ENCODE assay signal across 9 mouse cellular contexts in genomic region chr6:134923670-134924069, GRCm38 (mm10). TPM values are rescaled to one million over a fixed set of nuclear protein-coding genes. Genes with fewer than 3 reads are reported as not detected.
DNase-seq lines count a peak whose midpoint lies in the region; ATAC-seq and TF ChIP-seq lines count a peak whose summit lies in the region.
"Had no signal": no experiment of that assay in that cellular context is flagged by ENCODE, and none has a peak within 500 bp of the region (broad histone marks: within the 10 kb centered on the region; RNA-seq: fewer than 3 reads in every experiment).

No protein-coding gene starts in this region.

- TF ChIP-seq CTCF in embryonic fibroblast, embryonic 13.5 days (IDR thresholded peaks at IDR 0.05; ENCODE audit: borderline replicate concordance, insufficient read depth, low read length), result no peak
- TF ChIP-seq CTCF in midbrain, postnatal 0 days (IDR thresholded peaks at IDR 0.05), result no peak

- no peak overlapping the region for H3K27ac ChIP-seq in kidney, embryonic 15.5 days
- H3K27ac ChIP-seq in embryonic fibroblast, embryonic 13.5 days (ENCODE audit: insufficient read depth, low read length), result peak overlapping the region; percentile 13; the same call in 1 of the 2 replicates
- no peak overlapping the region for H3K27ac ChIP-seq in hindbrain, embryonic 16.5 days (ENCODE audit: low read depth, low read length)
- H3K27ac ChIP-seq in midbrain, postnatal 0 days (ENCODE audit: low read depth, low read length), result no peak overlapping the region

- no peak for DNase-seq in kidney, postnatal 14 days
- no peak for DNase-seq in midbrain, postnatal 0 days (ENCODE audit: low spot score)
- no peak for DNase-seq in left cerebral cortex, adult 11 months (ENCODE audit: low spot score)
- DNase-seq in retina, postnatal 1 day, result no peak
- DNase-seq in natural killer cell, adult 2 months (ENCODE audit: low spot score in 2 of 2), result no peak

- no peak for ATAC-seq in kidney, embryonic 15.5 days (replicated peaks; ENCODE audit: low FRiP score)
- ATAC-seq in hindbrain, embryonic 16.5 days, result no peak
- no peak for ATAC-seq in midbrain, postnatal 0 days (ENCODE audit: low FRiP score)
- ATAC-seq: inflammation-experienced regulatory T-cells, adult 6 months had no signal

- H3K4me2 ChIP-seq in kidney, embryonic 15.5 days, result 0 out of 2 replicates have a peak overlapping the region, but pooled peaks have one; percentile 14
- peak overlapping the region; percentile 34 for H3K4me2 ChIP-seq in hindbrain, embryonic 16.5 days (ENCODE audit: low read length)
- H3K4me2 ChIP-seq in midbrain, postnatal 0 days (ENCODE audit: low read depth, low read length, poor library complexity, severe bottlenecking), result peak overlapping the region; percentile 22

- TF ChIP-seq POLR2A in embryonic fibroblast, embryonic 13.5 days (IDR thresholded peaks at IDR 0.05; ENCODE audit: low read depth, low read length), result no peak

- H3K4me1 ChIP-seq in kidney, embryonic 15.5 days, result peaks cover 53% of the 10 kb centered on the region
- H3K4me1 ChIP-seq in embryonic fibroblast, embryonic 13.5 days (ENCODE audit: control insufficient read depth, insufficient read depth, low read length), result no peaks in the 10 kb centered on the region
- peaks cover 25% of the 10 kb centered on the region for H3K4me1 ChIP-seq in hindbrain, embryonic 16.5 days (ENCODE audit: control insufficient read depth, insufficient read depth, low read depth, low read length)
- no peaks in the 10 kb centered on the region for H3K4me1 ChIP-seq in midbrain, postnatal 0 days (ENCODE audit: insufficient read depth, low read length)

- no peak overlapping the region for H3K9ac ChIP-seq in kidney, embryonic 15.5 days
- H3K9ac ChIP-seq in hindbrain, embryonic 16.5 days (ENCODE audit: low read depth, low read length), result no peak overlapping the region
- no peak overlapping the region for H3K9ac ChIP-seq in midbrain, postnatal 0 days (replicated peaks; ENCODE audit: low read length, poor library complexity, severe bottlenecking)

- no peaks in the 10 kb centered on the region for H3K9me3 ChIP-seq in kidney, embryonic 15.5 days (replicated peaks)
- no peaks in the 10 kb centered on the region for H3K9me3 ChIP-seq in hindbrain, embryonic 16.5 days (ENCODE audit: control insufficient read depth, low read length)
- H3K9me3 ChIP-seq in midbrain, postnatal 0 days (ENCODE audit: low read length), result no peaks in the 10 kb centered on the region

- peaks cover 6% of the 10 kb centered on the region; the same call in 1 of the 2 replicates for H3K36me3 ChIP-seq in kidney, embryonic 15.5 days
- H3K36me3 ChIP-seq in hindbrain, embryonic 16.5 days (ENCODE audit: control insufficient read depth, insufficient read depth, low read length), result no peaks in the 10 kb centered on the region
- H3K36me3 ChIP-seq in midbrain, postnatal 0 days (ENCODE audit: insufficient read depth, low read length), result no peaks in the 10 kb centered on the region

- no peaks in the 10 kb centered on the region for H3K27me3 ChIP-seq in kidney, embryonic 15.5 days
- no peaks in the 10 kb centered on the region for H3K27me3 ChIP-seq in hindbrain, embryonic 16.5 days (replicated peaks; ENCODE audit: control insufficient read depth, insufficient read depth, low read length)
- H3K27me3 ChIP-seq in midbrain, postnatal 0 days (ENCODE audit: insufficient read depth, low read length), result no peaks in the 10 kb centered on the region

- H3K4me3 ChIP-seq in kidney, embryonic 15.5 days (replicated peaks), result no peak overlapping the region
- H3K4me3 ChIP-seq in embryonic fibroblast, embryonic 13.5 days (ENCODE audit: insufficient read depth, low read length), result peak overlapping the region; percentile 20
- no peak overlapping the region; the same call in 1 of the 2 replicates for H3K4me3 ChIP-seq in hindbrain, embryonic 16.5 days (ENCODE audit: low read length)
- H3K4me3 ChIP-seq in midbrain, postnatal 0 days (ENCODE audit: low read depth, low read length), result no peak overlapping the region

- 78% methylated on average over 4 of the region's 4 CpGs for WGBS in kidney, embryonic 15.5 days
- WGBS in hindbrain, embryonic 16.5 days, result 68% methylated on average over 4 of the region's 4 CpGs
- WGBS in midbrain, postnatal 0 days, result 63% methylated on average over 4 of the region's 4 CpGs

RNA-seq across cellular contexts. Expression of gene Cdkn1b, which starts 3.5 kb away (rescaled TPM):
- polyA plus RNA-seq in kidney, embryonic 15.5 days (2015; fragmentation: Nextera tagmentation; extraction: Ambion mirVana), result 15.9 and 17.6 TPM in 2 replicates
- 34.1 and 59.8 TPM in 2 replicates for polyA plus RNA-seq in embryonic fibroblast, embryonic 13.5 days (2011; ENCODE audit: insufficient read length, low read depth, missing spikeins)
- 12.6 and 15.1 TPM in 2 replicates for polyA plus RNA-seq in hindbrain, embryonic 16.5 days (2015; fragmentation: Nextera tagmentation; extraction: Ambion mirVana)
- 48.5 and 58.8 TPM in 2 replicates for total RNA-seq in midbrain, postnatal 0 days (2014; rRNA removed)
- 23.9 and 25.6 TPM in 2 replicates for polyA plus RNA-seq in midbrain, postnatal 0 days (2015; fragmentation: Nextera tagmentation; extraction: Ambion mirVana)

RNA-seq across cellular contexts. Expression of gene Gpr19, which starts 25.3 kb away (rescaled TPM):
- 11.0 and 12.3 TPM in 2 replicates for polyA plus RNA-seq in kidney, embryonic 15.5 days (2015; fragmentation: Nextera tagmentation; extraction: Ambion mirVana)
- 3.2 and 6.6 TPM in 2 replicates for polyA plus RNA-seq in embryonic fibroblast, embryonic 13.5 days (2011; ENCODE audit: insufficient read length, low read depth, missing spikeins)
- 36.1 and 41.3 TPM in 2 replicates for polyA plus RNA-seq in hindbrain, embryonic 16.5 days (2015; fragmentation: Nextera tagmentation; extraction: Ambion mirVana)
- 32.1 and 34.2 TPM in 2 replicates for total RNA-seq in midbrain, postnatal 0 days (2014; rRNA removed)
- polyA plus RNA-seq in midbrain, postnatal 0 days (2015; fragmentation: Nextera tagmentation; extraction: Ambion mirVana), result 38.5 and 41.6 TPM in 2 replicates

RNA-seq across cellular contexts. Expression of gene Apold1, which starts 57.8 kb away (rescaled TPM):
- 3.9 and 4.6 TPM in 2 replicates for polyA plus RNA-seq in kidney, embryonic 15.5 days (2015; fragmentation: Nextera tagmentation; extraction: Ambion mirVana)
- 0.32 and 0.47 TPM in 2 replicates for polyA plus RNA-seq in embryonic fibroblast, embryonic 13.5 days (2011; ENCODE audit: insufficient read length, low read depth, missing spikeins)
- polyA plus RNA-seq in hindbrain, embryonic 16.5 days (2015; fragmentation: Nextera tagmentation; extraction: Ambion mirVana), result 4.4 and 5.7 TPM in 2 replicates
- total RNA-seq in midbrain, postnatal 0 days (2014; rRNA removed), result 5.8 and 6.1 TPM in 2 replicates
- polyA plus RNA-seq in midbrain, postnatal 0 days (2015; fragmentation: Nextera tagmentation; extraction: Ambion mirVana), result 4.3 and 5.1 TPM in 2 replicates
